Mouse (Mus musculus): ENCODE results near the gene Tmem131l.
"Not testable (repeated sequence)": the region's sequence is repeated elsewhere in the genome, so short reads cannot be mapped to it uniquely, and the experiment has no call there.

The Tmem131l gene

GRCm38 (mm10) chr3:83910707-83911106 is 129.3 kb downstream of the Tmem131l start:
- no peak for DNase-seq (ENCODE audit: extremely low spot score)

- DNase-seq (ENCODE audit: extremely low spot score), result no peak
These were observed 133.8 kb downstream of the Tmem131l start for GRCm38 (mm10) chr3:83906185-83906584.

GRCm38 (mm10) chr3:83905161-83905560 is 134.8 kb downstream of the Tmem131l start:
- no peak for DNase-seq (ENCODE audit: extremely low spot score)

- no peak for DNase-seq (ENCODE audit: extremely low spot score)
These were observed 135.6 kb downstream of the Tmem131l start for GRCm38 (mm10) chr3:83904176-83904958.

- DNase-seq (ENCODE audit: extremely low spot score), result no peak
These were observed 137.0 kb downstream of the Tmem131l start for GRCm38 (mm10) chr3:83902943-83903342.

GRCm38 (mm10) chr3:83902459-83902858 is 137.5 kb downstream of the Tmem131l start:
- DNase-seq (ENCODE audit: extremely low spot score), result no peak

- no peak for DNase-seq (ENCODE audit: extremely low spot score)
These were observed 139.1 kb downstream of the Tmem131l start for GRCm38 (mm10) chr3:83900756-83901373.

GRCm38 (mm10) chr3:83899556-83899955 is 140.4 kb downstream of the Tmem131l start:
- DNase-seq (ENCODE audit: extremely low spot score), result peak; percentile 36

GRCm38 (mm10) chr3:83898246-83898645 is 141.7 kb downstream of the Tmem131l start:
- no peak for DNase-seq (ENCODE audit: extremely low spot score)

- no peak for DNase-seq (ENCODE audit: extremely low spot score)
These were observed 144.2 kb downstream of the Tmem131l start for GRCm38 (mm10) chr3:83895811-83896210.

- DNase-seq (ENCODE audit: extremely low spot score), result no peak
These were observed 144.9 kb downstream of the Tmem131l start for GRCm38 (mm10) chr3:83895111-83895510.

GRCm38 (mm10) chr3:83885163-83885562 is 154.8 kb downstream of the Tmem131l start:
- no peak for DNase-seq (ENCODE audit: extremely low spot score)

- DNase-seq (ENCODE audit: extremely low spot score), result not testable (repeated sequence)
These were observed 160.5 kb downstream of the Tmem131l start for GRCm38 (mm10) chr3:83879261-83880050.

- DNase-seq (ENCODE audit: extremely low spot score), result no peak
These were observed 161.2 kb downstream of the Tmem131l start for GRCm38 (mm10) chr3:83878801-83879200.

- no peak for DNase-seq (ENCODE audit: extremely low spot score)
These were observed 163.7 kb downstream of the Tmem131l start for GRCm38 (mm10) chr3:83876299-83876698.

- not testable (repeated sequence) for DNase-seq (ENCODE audit: extremely low spot score)
These were observed 164.9 kb downstream of the Tmem131l start for GRCm38 (mm10) chr3:83875078-83875477.

- not testable (repeated sequence) for DNase-seq (ENCODE audit: extremely low spot score)
These were observed 167.1 kb downstream of the Tmem131l start for GRCm38 (mm10) chr3:83872853-83873252.

GRCm38 (mm10) chr3:83871962-83872361 is 168.0 kb downstream of the Tmem131l start:
- not testable (repeated sequence) for DNase-seq (ENCODE audit: extremely low spot score)

- not testable (repeated sequence) for DNase-seq (ENCODE audit: extremely low spot score)
These were observed 168.4 kb downstream of the Tmem131l start for GRCm38 (mm10) chr3:83871559-83871958.

- DNase-seq (ENCODE audit: extremely low spot score), result no peak
These were observed 170.2 kb downstream of the Tmem131l start for GRCm38 (mm10) chr3:83869776-83870175.

GRCm38 (mm10) chr3:83867026-83867425 is 172.9 kb downstream of the Tmem131l start:
- DNase-seq (ENCODE audit: extremely low spot score), result not testable (repeated sequence)

GRCm38 (mm10) chr3:83865216-83865615 is 174.8 kb downstream of the Tmem131l start:
- DNase-seq (ENCODE audit: extremely low spot score), result no peak

Data from embryo, embryonic 9.5 days (tissue).